13 mouse cellular contexts compared by ENCODE assay signal in genomic region chr5:106264536-106264935, GRCm38 (mm10).
"Had no signal": no experiment of that assay in that cellular context is flagged by ENCODE, and none has a peak within 500 bp of the region (broad histone marks: within the 10 kb centered on the region; RNA-seq: fewer than 3 reads in every experiment).

No protein-coding gene starts in this region.

- H3K4me1 ChIP-seq: liver, embryonic 15.5 days; lung, embryonic 15.5 days had no signal

- DNase-seq: kidney, adult 18-20 months; kidney, postnatal 10 days; lung, postnatal 36 days; right cerebral cortex, postnatal 4 days; spleen, adult 18-20 months; thymus, adult 18-20 months; thymus, postnatal 14 days had no signal

- ATAC-seq: midbrain, embryonic 16.5 days had no signal

- H3K36me3 ChIP-seq: limb, embryonic 10.5 days; liver, embryonic 15.5 days; lung, embryonic 15.5 days had no signal

- H3K9ac ChIP-seq: liver, embryonic 15.5 days; lung, embryonic 15.5 days had no signal

- H3K27ac ChIP-seq: left cerebral cortex, adult 2 months; limb, embryonic 10.5 days; liver, embryonic 15.5 days; lung, embryonic 15.5 days had no signal

- H3K9me3 ChIP-seq: limb, embryonic 10.5 days; liver, embryonic 15.5 days; lung, embryonic 15.5 days had no signal

- H3K4me2 ChIP-seq: liver, embryonic 11.5 days; liver, embryonic 15.5 days; lung, embryonic 15.5 days had no signal

- H3K27me3 ChIP-seq: liver, embryonic 15.5 days; lung, embryonic 15.5 days had no signal

- H3K4me3 ChIP-seq: left cerebral cortex, adult 2 months; limb, embryonic 10.5 days; liver, embryonic 15.5 days; lung, embryonic 15.5 days had no signal
